Mouse (Mus musculus) olfactory bulb, adult 2 months (tissue): ENCODE results near the gene Bcor. TPM values are rescaled to one million over a fixed set of nuclear protein-coding genes. Genes with fewer than 3 reads are reported as not detected.

Experiments used
- H3K27ac ChIP-seq: fragments of 200-500 bp; 2 replicates; pipeline ENCODE4 v1.5.1; 2012; ENCODE audit warnings: low read depth, low read length; ENCODE audit not compliant: insufficient read depth
- H3K4me1 ChIP-seq: fragments of 200-500 bp; 2 replicates; pipeline ENCODE4 v1.6.1; 2012; ENCODE audit warnings: low read length; ENCODE audit not compliant: control insufficient read depth, insufficient read depth
- H3K4me3 ChIP-seq: fragments of 200-500 bp; 2 replicates; pipeline ENCODE4 v1.5.1; 2012; ENCODE audit warnings: mild to moderate bottlenecking, low read depth, low read length, moderate library complexity; ENCODE audit not compliant: insufficient read depth
- CTCF ChIP-seq: fragments of 200-500 bp; IDR thresholded peaks from 2 replicates; pipeline ENCODE4 v1.5.1; 2012; ENCODE audit warnings: low read depth, mild to moderate bottlenecking, low read length, moderate library complexity; ENCODE audit not compliant: insufficient read depth
- POLR2A ChIP-seq: fragments of 200-500 bp; IDR thresholded peaks from 2 replicates; pipeline ENCODE4 v1.6.1; 2012; ENCODE audit warnings: mild to moderate bottlenecking, low read depth, low read length, moderate library complexity; ENCODE audit not compliant: insufficient read depth
- WGBS: fragments of 180-500 bp; shearing (Covaris S2); methylation state at CpG from one replicate; pipeline ENCODE4 v1.1.7; 2018; 5-methylcytosine and 5-hydroxymethylcytosine counted together
- polyA plus RNA-seq: library from polyadenylated mRNA; stranded (reverse); fragments of >200 nt; gene quantifications from 2 replicates; pipeline ENCODE4 v1.2.4, GENCODE M21; 2012; ENCODE audit warnings: low replicate concordance; ENCODE audit not compliant: missing spikeins, insufficient read depth, insufficient read length

The Bcor gene
- polyA plus RNA-seq, 1 experiment: not detected

- TF ChIP-seq CTCF (no peak), POLR2A (no peak)
- Histone ChIP-seq H3K27ac (no peak overlapping the region), H3K4me1 (peaks cover 13% of the 10 kb centered on the region; the same call in 1 of the 2 replicates), H3K4me3 (peak overlapping the region; percentile 73)
- 1% methylated on average over 24 of the region's 27 CpGs for WGBS
These were observed 81.2 kb downstream of the Bcor start for GRCm38 (mm10) chrX:12079059-12079308.

- H3K27ac ChIP-seq: 0 out of 2 replicates have a peak overlapping the region, but pooled peaks have one; percentile 95
- no peak for TF ChIP-seq POLR2A
- no peak for TF ChIP-seq CTCF
- 3% methylated on average over 73 of the region's 73 CpGs for WGBS
- H3K4me3 ChIP-seq: peak overlapping the region; percentile 73
- peaks cover 13% of the 10 kb centered on the region; the same call in 1 of the 2 replicates for H3K4me1 ChIP-seq
These were observed 81.7 kb downstream of the Bcor start for GRCm38 (mm10) chrX:12078195-12079058.

DNA sequence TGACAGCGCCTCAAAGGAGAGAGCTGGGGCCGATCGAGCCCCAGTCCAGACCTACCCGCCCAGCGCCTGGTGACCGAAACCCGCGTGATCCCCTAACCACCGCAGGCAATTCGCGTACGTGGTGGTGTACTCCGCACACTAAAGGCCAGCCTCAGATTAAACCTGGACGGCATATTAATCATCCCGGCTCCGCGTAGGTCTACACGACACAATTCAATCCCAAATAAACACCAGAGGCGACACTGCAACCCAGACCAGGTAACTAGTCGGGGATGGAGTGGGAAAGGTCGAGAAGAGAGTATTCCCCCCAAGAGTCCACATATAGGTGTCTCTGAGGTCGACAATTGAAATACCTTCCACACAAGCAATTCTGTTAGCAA is 82.6 kb downstream of the Bcor start:
- H3K27ac ChIP-seq: peak overlapping the region; percentile 95
- 6% methylated on average over 22 of the region's 22 CpGs for WGBS
- TF ChIP-seq POLR2A: no peak
- TF ChIP-seq CTCF: no peak
- H3K4me1 ChIP-seq: peaks cover 21% of the 10 kb centered on the region
- H3K4me3 ChIP-seq: peak overlapping the region; percentile 73

GRCm38 (mm10) chrX:12076763-12077600 is 83.2 kb downstream of the Bcor start:
- Histone ChIP-seq H3K27ac (peak overlapping the region; percentile 95), H3K4me3 (peak overlapping the region; percentile 73), H3K4me1 (peaks cover 21% of the 10 kb centered on the region)
- TF ChIP-seq POLR2A: no peak
- no peak for TF ChIP-seq CTCF
- 2% methylated on average over 58 of the region's 58 CpGs for WGBS

DNA sequence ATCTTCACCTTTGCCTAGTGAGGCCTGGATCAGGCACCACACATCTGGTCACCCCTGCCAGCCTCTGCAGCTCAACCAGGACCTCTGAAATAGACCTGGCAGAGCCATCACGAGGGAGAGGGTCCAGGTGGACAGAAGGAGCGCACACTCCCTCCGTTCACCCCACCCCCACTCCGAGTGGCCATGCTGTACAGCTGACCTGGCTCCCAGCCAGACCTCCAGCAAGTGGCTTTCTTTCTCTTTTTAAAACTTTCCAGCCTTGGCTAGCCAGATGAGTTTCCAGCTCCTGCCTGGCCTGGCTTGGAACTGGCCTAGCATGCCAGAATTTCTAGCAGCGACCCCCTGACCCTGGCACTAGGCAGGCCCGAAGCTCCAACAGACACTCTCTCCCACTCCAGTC is 87.4 kb downstream of the Bcor start:
- no peak overlapping the region for H3K4me3 ChIP-seq
- TF ChIP-seq CTCF (no peak), POLR2A (no peak)
- WGBS: 44% methylated on average over 6 of the region's 6 CpGs
- peaks cover 35% of the 10 kb centered on the region for H3K4me1 ChIP-seq
- H3K27ac ChIP-seq: no peak overlapping the region

- 10% methylated on average over 26 of the region's 26 CpGs for WGBS
- H3K27ac ChIP-seq: peak overlapping the region; percentile 37; the same call in 1 of the 2 replicates
- peaks cover 60% of the 10 kb centered on the region for H3K4me1 ChIP-seq
These were observed 91.0 kb downstream of the Bcor start for GRCm38 (mm10) chrX:12068978-12069724.

DNA sequence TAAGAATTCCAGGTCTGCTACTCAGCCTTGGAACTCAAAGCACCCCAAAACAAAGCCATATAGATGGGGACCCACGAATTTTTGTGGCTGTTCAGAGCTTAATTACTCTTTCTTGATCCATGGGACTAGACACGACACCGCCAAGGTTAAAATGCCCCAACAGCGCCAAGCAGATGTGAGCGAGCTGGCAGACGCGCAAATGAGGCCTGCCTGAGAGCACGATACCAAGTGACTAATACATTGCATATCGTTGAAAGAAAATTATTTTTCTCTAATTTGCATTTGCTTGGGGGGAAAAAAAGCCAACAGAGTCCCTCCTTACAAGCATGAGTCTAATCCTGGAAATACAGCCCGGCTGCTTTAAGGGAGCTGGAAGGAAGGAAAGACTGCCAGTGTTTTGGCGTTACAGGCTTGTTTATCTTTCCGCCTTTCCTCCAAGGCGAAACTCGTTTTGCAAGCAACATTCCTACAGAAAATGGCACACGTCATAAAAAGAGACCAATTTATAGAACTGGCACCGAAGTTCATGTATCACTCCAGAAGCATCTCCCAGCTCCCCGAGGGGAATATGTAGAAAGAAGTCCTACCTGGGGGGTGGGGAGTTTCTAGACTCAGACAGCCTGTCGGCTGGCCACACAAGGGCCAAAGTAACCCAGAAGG is 92.2 kb downstream of the Bcor start:
- 42% methylated on average over 18 of the region's 18 CpGs for WGBS
- H3K4me3 ChIP-seq: no peak overlapping the region
- H3K4me1 ChIP-seq: peaks cover 68% of the 10 kb centered on the region

More at GRCm38 (mm10) chrX:12068978-12069724, 91.0 kb downstream of the Bcor start:
- no peak overlapping the region for H3K4me3 ChIP-seq
- TF ChIP-seq CTCF: no peak
- no peak for TF ChIP-seq POLR2A

GRCm38 (mm10) chrX:12067031-12067430 is 93.1 kb downstream of the Bcor start:
- TF ChIP-seq CTCF (no peak), POLR2A (no peak)
- WGBS: 59% methylated on average over 6 of the region's 6 CpGs
- Histone ChIP-seq H3K4me1 (peaks cover 73% of the 10 kb centered on the region), H3K27ac (no peak overlapping the region), H3K4me3 (no peak overlapping the region)

More for the DNA sequence above, 92.2 kb downstream of the Bcor start:
- TF ChIP-seq POLR2A: no peak
- no peak for TF ChIP-seq CTCF
- H3K27ac ChIP-seq: no peak overlapping the region
